Mouse (Mus musculus) limb, embryonic 14.5 days (tissue): Measurements from ENCODE around the gene Zfp146. TPM values are rescaled to one million over a fixed set of nuclear protein-coding genes. Genes with fewer than 3 reads are reported as not detected.

ENCODE experiments used
- ATAC-seq: fragments of 200-750 bp; cut with Nextera tagmentation; 2 replicates; pipeline ENCODE4 v1.8.0; 2017; ENCODE audit warnings: low read depth, moderate number of reproducible peaks, moderate TSS enrichment; ENCODE audit not compliant: low FRiP score
- DNase-seq: peaks from one replicate; pipeline ENCODE4 v3.0.0-alpha.2; 2015; ENCODE audit warnings: low spot score
- H3K27ac ChIP-seq: fragments of 300-500 bp; sonication (generic); replicated peaks from 2 replicates; pipeline ENCODE4 v1.5.1; 2014; ENCODE audit warnings: low read depth, mild to moderate bottlenecking, low read length, moderate library complexity, mixed read lengths
- H3K27me3 ChIP-seq: fragments of 300-500 bp; sonication (generic); 2 replicates; pipeline ENCODE4 v1.6.1; 2014; ENCODE audit warnings: low read length, mixed read lengths; ENCODE audit not compliant: control insufficient read depth, insufficient read depth
- H3K36me3 ChIP-seq: fragments of 300-500 bp; sonication (generic); 2 replicates; pipeline ENCODE4 v1.6.1; 2014; ENCODE audit warnings: mild to moderate bottlenecking, low read length, moderate library complexity, mixed read lengths; ENCODE audit not compliant: control insufficient read depth, insufficient read depth
- H3K4me1 ChIP-seq: fragments of 300-500 bp; sonication (generic); 2 replicates; pipeline ENCODE4 v1.6.1; 2014; ENCODE audit warnings: antibody characterized with exemption, low read length, mixed read lengths; ENCODE audit not compliant: control insufficient read depth, insufficient read depth
- H3K4me2 ChIP-seq: fragments of 300-500 bp; sonication (generic); replicated peaks from 2 replicates; pipeline ENCODE4 v1.6.1; 2014; ENCODE audit warnings: low read depth, mild to moderate bottlenecking, low read length, moderate library complexity; ENCODE audit not compliant: severe bottlenecking
- H3K4me3 ChIP-seq: fragments of 300-500 bp; sonication (generic); replicated peaks from 2 replicates; pipeline ENCODE4 v1.5.1; 2014; ENCODE audit warnings: low read length
- H3K9ac ChIP-seq: fragments of 300-500 bp; sonication (generic); 2 replicates; pipeline ENCODE4 v1.6.1; 2014; ENCODE audit warnings: mild to moderate bottlenecking, low read depth, low read length, moderate library complexity; ENCODE audit not compliant: severe bottlenecking
- H3K9me3 ChIP-seq: fragments of 300-500 bp; sonication (generic); 2 replicates; pipeline ENCODE4 v1.6.1; 2016; ENCODE audit warnings: low read length; ENCODE audit not compliant: control insufficient read depth
- POLR2A ChIP-seq: fragments of 200-500 bp; IDR thresholded peaks from 2 replicates; pipeline ENCODE4 v1.8.0; 2012; ENCODE audit warnings: inconsistent platforms, mild to moderate bottlenecking, moderate library complexity, borderline replicate concordance; ENCODE audit not compliant: insufficient read depth, insufficient read length; ENCODE audit errors: extremely low read depth
- WGBS: fragments of 180-500 bp; shearing (Covaris S2); extraction: QIAGEN DNeasy Blood & Tissue Kit; methylation state at CpG from one replicate; pipeline ENCODE4 v1.1.7; 2014; 5-methylcytosine and 5-hydroxymethylcytosine counted together
- polyA plus RNA-seq, 2 experiments: library from polyadenylated mRNA; depleted of rRNA in 1 of 2; stranded (reverse) in 1 of 2; unstranded in 1 of 2; fragments of >200 nt; fragmentation: Nextera tagmentation in 1 of 2; extraction: Ambion mirVana in 1 of 2; gene quantifications; 2 replicates each; pipeline versions ENCODE4 v1.2.1 to v1.2.3; 2012 to 2014

The Zfp146 gene
- polyA plus RNA-seq, 2 experiments, result 19.9 to 93.4 TPM

GRCm38 (mm10) chr7:30200200-30200599 lies 30.6 kb upstream of the Zfp146 start:
- 81% methylated on average over 5 of the region's 5 CpGs for WGBS
- no peak for ATAC-seq
- no peaks in the 10 kb centered on the region for H3K27me3 ChIP-seq
- H3K9me3 ChIP-seq, result no peaks in the 10 kb centered on the region
- H3K4me2 ChIP-seq, result no peak overlapping the region
- H3K4me1 ChIP-seq, result peaks cover 11% of the 10 kb centered on the region
- no peaks in the 10 kb centered on the region for H3K36me3 ChIP-seq
- no peak overlapping the region for H3K9ac ChIP-seq
- H3K4me3 ChIP-seq, result no peak overlapping the region
- no peak for DNase-seq
- TF ChIP-seq POLR2A, result no peak
- no peak overlapping the region for H3K27ac ChIP-seq

- TF ChIP-seq POLR2A, result no peak
- no peak for DNase-seq
- H3K27me3 ChIP-seq, result no peaks in the 10 kb centered on the region
- H3K4me3 ChIP-seq, result no peak overlapping the region
- H3K4me1 ChIP-seq, result peaks cover 12% of the 10 kb centered on the region
- H3K36me3 ChIP-seq, result no peaks in the 10 kb centered on the region
- no peak overlapping the region for H3K27ac ChIP-seq
- 79% methylated on average over 18 of the region's 18 CpGs for WGBS
- no peaks in the 10 kb centered on the region for H3K9me3 ChIP-seq
- no peak overlapping the region for H3K4me2 ChIP-seq
- no peak for ATAC-seq
- H3K9ac ChIP-seq, result no peak overlapping the region
Measured at GRCm38 (mm10) chr7:30199498-30200139, 30.1 kb upstream of the Zfp146 start.

GRCm38 (mm10) chr7:30198481-30198971 lies 29.0 kb upstream of the Zfp146 start, which contains the start of gene Capns1:
Gene Capns1, minus strand, starts transcription at chr7:30198811.
- H3K36me3 ChIP-seq, result no peaks in the 10 kb centered on the region
- no peak within 1 kb of the TSS for H3K27ac ChIP-seq
- peak within 1 kb of the TSS; percentile 15; the same call in 1 of the 2 replicates for H3K4me3 ChIP-seq
- DNase-seq, result peak; percentile 87
- no peaks in the 10 kb centered on the region for H3K27me3 ChIP-seq
- 7% methylated on average over 8 of the region's 8 CpGs for WGBS
- ATAC-seq, result peak; percentile 30; the same call in 1 of the 2 replicates
- H3K9me3 ChIP-seq, result no peaks in the 10 kb centered on the region
- no peak within 1 kb of the TSS for H3K9ac ChIP-seq
- no peak for TF ChIP-seq POLR2A
- peaks cover 13% of the 10 kb centered on the region for H3K4me1 ChIP-seq
- H3K4me2 ChIP-seq, result 0 out of 2 replicates have a peak within 1 kb of the TSS, but pooled peaks have one; percentile 25

GRCm38 (mm10) chr7:30197592-30198129 lies 28.1 kb upstream of the Zfp146 start:
- no peak overlapping the region for H3K9ac ChIP-seq
- H3K36me3 ChIP-seq, result peaks cover 1% of the 10 kb centered on the region; the same call in 1 of the 2 replicates
- WGBS, result 72% methylated on average over 5 of the region's 5 CpGs
- DNase-seq (no peak), ATAC-seq (no peak)
- no peak overlapping the region for H3K27ac ChIP-seq
- H3K4me2 ChIP-seq, result no peak overlapping the region
- no peak overlapping the region for H3K4me3 ChIP-seq
- no peak for TF ChIP-seq POLR2A
- no peaks in the 10 kb centered on the region for H3K9me3 ChIP-seq
- H3K27me3 ChIP-seq, result no peaks in the 10 kb centered on the region
- peaks cover 21% of the 10 kb centered on the region for H3K4me1 ChIP-seq

GRCm38 (mm10) chr7:30196171-30196570 lies 26.6 kb upstream of the Zfp146 start:
- Histone ChIP-seq H3K27me3 (no peaks in the 10 kb centered on the region), H3K4me3 (no peak overlapping the region), H3K4me2 (no peak overlapping the region), H3K27ac (no peak overlapping the region), H3K9me3 (no peaks in the 10 kb centered on the region), H3K4me1 (peaks cover 17% of the 10 kb centered on the region), H3K9ac (no peak overlapping the region), H3K36me3 (peaks cover 16% of the 10 kb centered on the region)
- 67% methylated on average over 6 of the region's 6 CpGs for WGBS
- no peak for TF ChIP-seq POLR2A
- DNase-seq (no peak), ATAC-seq (no peak)
